ENCODE assay signal across 17 mouse cellular contexts in genomic region chr17:25398520-25398838, GRCm38 (mm10). TPM values are rescaled to one million over a fixed set of nuclear protein-coding genes. Genes with fewer than 3 reads are reported as not detected.
DNase-seq lines count a peak whose midpoint lies in the region; ATAC-seq and TF ChIP-seq lines count a peak whose summit lies in the region.
"Had no signal": no experiment of that assay in that cellular context is flagged by ENCODE, and none has a peak within 500 bp of the region (broad histone marks: within the 10 kb centered on the region; RNA-seq: fewer than 3 reads in every experiment).

No protein-coding gene starts in this region.

- WGBS in heart, embryonic 10.5 days, result 58% methylated on average over 13 of the region's 13 CpGs
- 72% methylated on average over 13 of the region's 13 CpGs for WGBS in heart, adult 2 months
- WGBS in intestine, embryonic 16.5 days, result 63% methylated on average over 13 of the region's 13 CpGs
- WGBS in neural tube, embryonic 15.5 days, result 13% methylated on average over 13 of the region's 13 CpGs

- no peak overlapping the region for H3K4me2 ChIP-seq in intestine, embryonic 16.5 days (ENCODE audit: low read depth, low read length)
- no peak overlapping the region for H3K4me2 ChIP-seq in neural tube, embryonic 15.5 days
- H3K4me2 ChIP-seq: heart, embryonic 15.5 days; liver, embryonic 15.5 days had no signal

- ATAC-seq in intestine, embryonic 16.5 days, result 0 out of 2 replicates have a peak, but pooled peaks have one; percentile 39
- peak; percentile 52 for ATAC-seq in neural tube, embryonic 15.5 days (ENCODE audit: low FRiP score)
- ATAC-seq: inflammation-experienced regulatory T-cells, adult 6 months had no signal

- no peaks in the 10 kb centered on the region for H3K79me2 ChIP-seq in heart, adult 2 months (replicated peaks; ENCODE audit: control insufficient read depth, insufficient read depth, low read length)

- intact Hi-C loops in heart, adult 2 months (cut with DNase I), result loop anchor here (1.0 to 5.0 kb wide), 3 partner anchors 34 to 300 kb away; partner anchors contain the start of gene Cacna1h

- TF ChIP-seq POLR2A in heart, adult 2 months (IDR thresholded peaks at IDR 0.05; ENCODE audit: insufficient read depth, low read depth, low read length), result no peak

- peaks cover 39% of the 10 kb centered on the region for H3K4me1 ChIP-seq in heart, embryonic 10.5 days
- no peaks in the 10 kb centered on the region for H3K4me1 ChIP-seq in heart, adult 2 months (ENCODE audit: control insufficient read depth, insufficient read depth, low read length)
- H3K4me1 ChIP-seq in intestine, embryonic 16.5 days (ENCODE audit: control insufficient read depth, insufficient read depth, low read length), result no peaks in the 10 kb centered on the region
- peaks cover 29% of the 10 kb centered on the region for H3K4me1 ChIP-seq in neural tube, embryonic 15.5 days
- H3K4me1 ChIP-seq: liver, embryonic 15.5 days had no signal

- no peak for TF ChIP-seq CTCF in heart, adult 2 months (IDR thresholded peaks at IDR 0.05)

- no peaks in the 10 kb centered on the region for H3K9me3 ChIP-seq in heart, embryonic 10.5 days
- H3K9me3 ChIP-seq in intestine, embryonic 16.5 days (ENCODE audit: control insufficient read depth, low read length), result no peaks in the 10 kb centered on the region
- H3K9me3 ChIP-seq in neural tube, embryonic 15.5 days (replicated peaks), result no peaks in the 10 kb centered on the region
- H3K9me3 ChIP-seq: heart, embryonic 15.5 days; liver, embryonic 15.5 days had no signal

- TF ChIP-seq EP300 in heart, adult 2 months (IDR thresholded peaks at IDR 0.05; ENCODE audit: insufficient read depth, low read depth, low read length), result no peak

- peaks cover 4% of the 10 kb centered on the region; the same call in 1 of the 2 replicates for H3K27me3 ChIP-seq in heart, embryonic 10.5 days (ENCODE audit: insufficient read depth, poor library complexity, severe bottlenecking)
- no peaks in the 10 kb centered on the region for H3K27me3 ChIP-seq in heart, adult 2 months (ENCODE audit: control insufficient read depth, insufficient read depth, low read length)
- H3K27me3 ChIP-seq in intestine, embryonic 16.5 days (replicated peaks; ENCODE audit: control insufficient read depth, insufficient read depth, low read length), result no peaks in the 10 kb centered on the region
- H3K27me3 ChIP-seq in neural tube, embryonic 15.5 days (replicated peaks), result peaks cover 10% of the 10 kb centered on the region; the same call in 1 of the 2 replicates
- H3K27me3 ChIP-seq: liver, embryonic 15.5 days had no signal

- no peak overlapping the region for H3K4me3 ChIP-seq in heart, embryonic 10.5 days
- no peak overlapping the region for H3K4me3 ChIP-seq in heart, adult 2 months
- no peak overlapping the region for H3K4me3 ChIP-seq in intestine, embryonic 16.5 days (ENCODE audit: low read length)
- no peak overlapping the region for H3K4me3 ChIP-seq in neural tube, embryonic 15.5 days (replicated peaks)
- H3K4me3 ChIP-seq: heart, embryonic 15.5 days; liver, embryonic 15.5 days had no signal

- no peak overlapping the region for H3K9ac ChIP-seq in heart, adult 2 months (ENCODE audit: low read depth, low read length)
- no peak overlapping the region for H3K9ac ChIP-seq in intestine, embryonic 16.5 days (ENCODE audit: low read depth, low read length)
- H3K9ac ChIP-seq in neural tube, embryonic 15.5 days (replicated peaks), result no peak overlapping the region
- H3K9ac ChIP-seq: heart, embryonic 15.5 days; liver, embryonic 15.5 days had no signal

- peaks cover 50% of the 10 kb centered on the region for H3K36me3 ChIP-seq in heart, embryonic 10.5 days
- no peaks in the 10 kb centered on the region for H3K36me3 ChIP-seq in heart, adult 2 months (ENCODE audit: control insufficient read depth, insufficient read depth, low read length)
- H3K36me3 ChIP-seq in intestine, embryonic 16.5 days (ENCODE audit: control insufficient read depth, insufficient read depth, low read length), result no peaks in the 10 kb centered on the region
- peaks cover 12% of the 10 kb centered on the region for H3K36me3 ChIP-seq in neural tube, embryonic 15.5 days
- H3K36me3 ChIP-seq: heart, embryonic 15.5 days; liver, embryonic 15.5 days had no signal

- 0 out of 2 replicates have a peak overlapping the region, but pooled peaks have one; percentile 54 for H3K27ac ChIP-seq in heart, embryonic 10.5 days
- H3K27ac ChIP-seq in heart, adult 2 months, result no peak overlapping the region
- no peak overlapping the region for H3K27ac ChIP-seq in intestine, embryonic 16.5 days (ENCODE audit: low read length)
- H3K27ac ChIP-seq in neural tube, embryonic 15.5 days (replicated peaks), result peak overlapping the region; percentile 61
- H3K27ac ChIP-seq: heart, embryonic 15.5 days; liver, embryonic 15.5 days had no signal

- no peak for DNase-seq in heart, embryonic 10.5 days (ENCODE audit: low spot score)
- no peak for DNase-seq in heart, adult 2 months
- DNase-seq in retina, postnatal 1 day, result peak; percentile 71
- DNase-seq in retina, embryonic 14.5 days (ENCODE audit: low spot score), result no peak
- DNase-seq in cerebellum, postnatal 14 days, result no peak
- no peak for DNase-seq in kidney, adult 9 months
- DNase-seq: gastrocnemius, postnatal 25 days had no signal

RNA-seq across cellular contexts. Expression of gene Tpsg1, which starts 29.4 kb away (rescaled TPM):
- polyA plus RNA-seq in heart, embryonic 10.5 days (2016; fragmentation: Nextera tagmentation; extraction: Ambion mirVana), result 0.54 TPM in 1 of 2 replicates, not detected in the other
- not detected for total RNA-seq in heart, adult 2 months (2021)
- 0.47 and 0.61 TPM in 2 replicates for polyA plus RNA-seq in heart, adult 2 months (2012; rRNA removed)
- 26.3 and 28.6 TPM in 2 replicates for polyA plus RNA-seq in intestine, embryonic 16.5 days (2015; fragmentation: Nextera tagmentation; extraction: Ambion mirVana)
- 0.34 and 0.74 TPM in 2 replicates for polyA plus RNA-seq in neural tube, embryonic 15.5 days (2015; fragmentation: Nextera tagmentation; extraction: Ambion mirVana)
- total RNA-seq: gastrocnemius, postnatal 25 days; layer of hippocampus, postnatal 36 days; left cerebral cortex, postnatal 4 days; monocyte, adult 5-6 weeks had no signal
- polyA plus RNA-seq: inflammation-experienced regulatory T-cells, adult 6 months had no signal

RNA-seq across cellular contexts. Expression of gene Tpsb2, which starts 32.4 kb away (rescaled TPM):
- not detected in 2 replicates for polyA plus RNA-seq in heart, embryonic 10.5 days (2016; fragmentation: Nextera tagmentation; extraction: Ambion mirVana)
- total RNA-seq in heart, adult 2 months (2021), result 1 to 10 TPM; 1.4 to 2.5 TPM
- 6.3 and 8.2 TPM in 2 replicates for polyA plus RNA-seq in heart, adult 2 months (2012; rRNA removed)
- polyA plus RNA-seq in intestine, embryonic 16.5 days (2015; fragmentation: Nextera tagmentation; extraction: Ambion mirVana), result 3.7 and 4.5 TPM in 2 replicates
- polyA plus RNA-seq in neural tube, embryonic 15.5 days (2015; fragmentation: Nextera tagmentation; extraction: Ambion mirVana), result 1.2 and 1.8 TPM in 2 replicates
- total RNA-seq: monocyte, adult 5-6 weeks had no signal
- polyA plus RNA-seq: embryonic facial prominence, embryonic 11.5 days; inflammation-experienced regulatory T-cells, adult 6 months had no signal

RNA-seq across cellular contexts. Expression of gene Cacna1h, which starts 35.1 kb away (rescaled TPM):
- polyA plus RNA-seq in heart, embryonic 10.5 days (2016; fragmentation: Nextera tagmentation; extraction: Ambion mirVana), result 11.1 and 11.8 TPM in 2 replicates
- total RNA-seq in heart, adult 2 months (2021), result 1 to 10 TPM; 4.5 to 5.5 TPM
- polyA plus RNA-seq in heart, adult 2 months (2012; rRNA removed), result 20.4 and 23.2 TPM in 2 replicates
- 2.2 and 3.0 TPM in 2 replicates for polyA plus RNA-seq in intestine, embryonic 16.5 days (2015; fragmentation: Nextera tagmentation; extraction: Ambion mirVana)
- polyA plus RNA-seq in neural tube, embryonic 15.5 days (2015; fragmentation: Nextera tagmentation; extraction: Ambion mirVana), result 10.1 and 10.9 TPM in 2 replicates
- polyA plus RNA-seq: inflammation-experienced regulatory T-cells, adult 6 months had no signal

RNA-seq across cellular contexts. Expression of gene Tpsab1, which starts 53.1 kb away (rescaled TPM):
- not detected in 2 replicates for polyA plus RNA-seq in heart, embryonic 10.5 days (2016; fragmentation: Nextera tagmentation; extraction: Ambion mirVana)
- under 1 TPM; 0.70 to 0.82 TPM for total RNA-seq in heart, adult 2 months (2021)
- polyA plus RNA-seq in heart, adult 2 months (2012; rRNA removed), result 0.12 and 0.31 TPM in 2 replicates
- polyA plus RNA-seq in intestine, embryonic 16.5 days (2015; fragmentation: Nextera tagmentation; extraction: Ambion mirVana), result 0.22 TPM in 1 of 2 replicates, not detected in the other
- polyA plus RNA-seq in neural tube, embryonic 15.5 days (2015; fragmentation: Nextera tagmentation; extraction: Ambion mirVana), result 0.19 TPM in 1 of 2 replicates, not detected in the other
- total RNA-seq: monocyte, adult 5-6 weeks had no signal
- polyA plus RNA-seq: embryonic facial prominence, embryonic 11.5 days; inflammation-experienced regulatory T-cells, adult 6 months; liver, embryonic 15.5 days; stomach, embryonic 14.5 days had no signal

RNA-seq across cellular contexts. Expression of gene Tekt4, which starts 55.9 kb away (rescaled TPM):
- 0.55 and 0.84 TPM in 2 replicates for polyA plus RNA-seq in heart, embryonic 10.5 days (2016; fragmentation: Nextera tagmentation; extraction: Ambion mirVana)
- total RNA-seq in heart, adult 2 months (2021), result not detected
- polyA plus RNA-seq in heart, adult 2 months (2012; rRNA removed), result 0.61 and 1.2 TPM in 2 replicates
- not detected in 2 replicates for polyA plus RNA-seq in intestine, embryonic 16.5 days (2015; fragmentation: Nextera tagmentation; extraction: Ambion mirVana)
- polyA plus RNA-seq in neural tube, embryonic 15.5 days (2015; fragmentation: Nextera tagmentation; extraction: Ambion mirVana), result 0.67 and 0.84 TPM in 2 replicates
- total RNA-seq: gastrocnemius, postnatal 25 days; monocyte, adult 5-6 weeks had no signal
- polyA plus RNA-seq: embryonic facial prominence, embryonic 11.5 days; inflammation-experienced regulatory T-cells, adult 6 months; liver, embryonic 15.5 days; stomach, embryonic 14.5 days had no signal

Comparison
In these comparisons a context has a peak if more than half of its experiments do, and no peak if none do; other contexts are left out.
1. H3K27ac ChIP-seq: peak in heart, embryonic 10.5 days (single experiment) and neural tube, embryonic 15.5 days (single experiment); none in heart, adult 2 months (single experiment) and intestine, embryonic 16.5 days (single experiment).
2. RNA of gene Tpsg1, which starts 29.4 kb away (polyA plus RNA-seq): 26.3 to 28.6 TPM in intestine, embryonic 16.5 days; 0.34 to 0.74 TPM in neural tube, embryonic 15.5 days, 0.47 to 0.61 TPM in heart, adult 2 months and 0.54 TPM in heart, embryonic 10.5 days; every median in the first group is over 10 times any median in the second.